Mouse (Mus musculus) spleen, postnatal 10 days (tissue): ENCODE measurements around the gene Srgap1.

Source experiments
- DNase-seq, 2 experiments: peaks; one replicate each; pipeline ENCODE4 v3.0.0; 2021 to 2022; ENCODE audit warnings: low spot score in 2 of 2

The Srgap1 gene

DNA sequence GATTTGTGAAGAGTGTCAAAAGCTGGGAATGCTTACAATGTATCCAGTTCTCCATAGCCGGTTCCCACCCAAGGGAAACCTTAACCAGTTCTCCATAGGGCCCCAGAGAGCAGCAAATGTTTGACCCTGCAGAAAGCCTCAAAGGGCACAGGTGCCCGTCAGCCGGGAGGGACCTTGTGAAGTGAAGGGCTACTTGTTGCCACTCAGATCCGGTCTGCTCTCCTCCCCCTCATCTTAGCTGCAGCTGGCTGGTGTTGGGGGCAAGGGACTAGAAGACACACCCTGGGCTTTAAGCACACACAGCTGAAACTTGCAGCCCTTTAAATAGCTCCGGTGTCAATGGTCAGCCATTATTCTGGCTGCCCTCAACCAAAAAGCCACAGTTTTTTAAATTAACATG is 30.1 kb downstream of the Srgap1 start:
- DNase-seq: no peak

DNA sequence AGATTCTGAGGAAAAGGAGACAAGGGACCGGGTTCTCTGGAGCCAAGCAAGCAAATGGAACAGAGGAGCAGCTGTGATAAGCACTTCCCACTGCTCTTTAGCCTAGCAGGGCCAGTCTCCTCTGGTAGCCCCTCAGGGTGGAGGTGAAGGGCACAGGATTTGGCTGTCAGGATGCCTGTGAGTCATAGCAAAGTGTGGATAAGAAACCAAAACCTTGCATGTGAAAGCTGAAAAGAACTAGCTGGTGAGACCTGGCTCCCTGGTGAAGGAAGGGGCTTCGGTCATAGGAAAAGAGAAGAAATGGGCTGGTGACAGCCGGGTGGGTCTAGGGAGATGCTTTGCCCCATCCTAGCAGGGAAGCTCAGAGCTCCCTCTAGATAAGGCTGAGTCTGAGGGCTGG is 30.5 kb downstream of the Srgap1 start:
- DNase-seq: no peak

DNA sequence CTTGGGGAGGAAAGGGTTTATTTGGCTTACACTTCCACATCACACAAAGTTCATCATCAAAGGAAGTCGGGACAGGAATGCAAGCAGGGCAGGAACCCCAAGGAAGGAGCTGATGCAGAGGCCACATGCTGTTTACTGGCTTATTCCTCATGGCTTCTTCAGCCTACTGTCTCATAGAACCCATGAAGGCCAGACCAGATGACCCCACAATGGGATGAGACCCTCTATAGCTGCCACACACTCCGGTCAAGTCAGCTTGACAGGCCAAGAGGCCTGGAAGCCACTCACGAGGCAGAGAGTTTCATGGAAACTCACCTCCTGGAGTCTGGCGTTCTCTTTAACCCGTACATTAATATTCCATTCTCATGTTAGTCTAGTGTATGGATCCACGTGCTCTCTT is 34.8 kb downstream of the Srgap1 start:
- no peak for DNase-seq

DNA sequence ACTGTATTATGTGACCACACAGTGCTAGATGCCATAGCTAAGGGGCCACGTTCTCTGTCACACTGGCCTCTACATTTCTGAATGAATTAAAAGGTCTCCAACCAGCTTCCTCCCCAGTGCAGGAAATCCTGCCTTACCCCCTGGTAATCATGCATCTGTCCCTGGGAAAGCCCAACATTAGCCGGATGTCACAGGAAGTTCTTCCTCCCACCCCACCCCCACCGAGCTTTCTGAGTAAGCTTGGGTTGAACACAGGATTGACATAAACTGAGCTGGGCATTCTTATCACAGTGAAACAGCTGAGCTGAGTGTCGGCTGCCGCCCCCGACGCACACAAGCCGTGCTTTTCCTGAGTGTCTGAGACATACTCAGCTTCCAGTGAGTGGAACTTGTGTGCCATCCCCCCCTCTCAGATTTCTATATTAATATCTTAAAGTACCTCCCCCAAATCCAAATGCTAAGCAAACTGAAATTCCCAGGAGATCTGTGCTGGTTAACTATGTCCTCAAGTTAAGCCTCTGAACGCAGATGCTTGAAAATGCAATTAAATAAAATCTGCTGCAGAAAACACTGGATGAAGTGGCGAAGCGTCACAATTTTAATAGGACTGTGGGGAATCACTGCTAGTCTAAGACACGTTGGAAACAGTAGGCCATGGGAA is 38.3 kb downstream of the Srgap1 start:
- DNase-seq: peak in 1 of 2 experiments; percentile 38

DNA sequence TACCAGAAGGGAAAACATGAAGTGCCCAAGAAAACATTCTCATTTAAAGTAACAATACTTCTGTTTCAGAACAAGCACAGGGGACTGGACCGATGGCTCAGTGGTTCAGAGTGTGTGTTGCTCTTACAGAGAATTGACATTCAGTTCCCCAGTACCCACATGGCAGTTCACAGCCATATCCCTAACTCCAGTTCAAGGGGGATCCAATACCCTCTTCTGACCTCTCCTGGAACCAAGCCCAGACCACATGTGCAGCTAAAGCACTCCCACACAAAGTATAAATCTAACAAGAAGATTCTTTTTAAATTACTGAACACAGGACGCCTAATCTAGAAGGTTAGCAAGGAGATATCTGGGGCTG is 38.8 kb downstream of the Srgap1 start:
- DNase-seq: no peak

DNA sequence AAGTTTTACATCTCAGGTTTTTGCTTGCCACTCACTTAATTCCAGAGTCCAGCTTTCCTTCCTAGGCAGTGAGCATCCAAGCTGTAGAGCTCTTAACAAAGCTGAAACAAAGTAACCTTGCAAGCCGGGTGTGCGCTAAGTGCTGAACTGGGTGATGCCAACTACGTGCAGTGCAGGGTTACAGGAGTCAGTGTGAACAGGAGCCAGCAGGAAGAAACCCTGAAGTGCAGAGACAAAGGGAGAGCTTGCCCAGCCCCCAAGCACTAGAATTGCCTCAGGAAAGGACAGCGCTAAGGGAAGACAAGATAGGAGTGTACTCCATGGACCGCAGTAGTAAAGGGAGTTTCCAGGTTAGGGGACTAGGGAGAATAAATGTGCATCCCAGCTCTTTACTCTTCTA is 40.5 kb downstream of the Srgap1 start:
- DNase-seq: no peak

DNA sequence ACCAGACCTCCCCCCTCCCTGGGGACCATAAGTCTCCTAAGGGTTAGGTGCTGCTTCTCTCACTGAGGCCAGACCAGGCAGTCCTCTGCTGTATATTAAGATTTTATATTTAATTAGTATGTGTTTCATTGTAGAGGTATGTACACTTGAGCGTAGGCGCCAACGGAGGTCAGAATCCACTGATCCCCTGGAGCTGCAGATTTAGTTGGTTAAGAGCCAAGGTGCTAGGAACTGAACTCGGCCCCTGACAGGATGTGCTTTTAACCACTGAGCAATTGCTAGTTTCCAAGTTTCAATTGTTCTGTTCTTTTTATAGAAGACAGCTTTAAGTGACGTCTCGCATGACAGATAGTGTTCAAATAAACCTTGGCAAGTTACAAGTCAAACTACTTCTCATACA is 41.0 kb downstream of the Srgap1 start:
- DNase-seq: no peak

DNA sequence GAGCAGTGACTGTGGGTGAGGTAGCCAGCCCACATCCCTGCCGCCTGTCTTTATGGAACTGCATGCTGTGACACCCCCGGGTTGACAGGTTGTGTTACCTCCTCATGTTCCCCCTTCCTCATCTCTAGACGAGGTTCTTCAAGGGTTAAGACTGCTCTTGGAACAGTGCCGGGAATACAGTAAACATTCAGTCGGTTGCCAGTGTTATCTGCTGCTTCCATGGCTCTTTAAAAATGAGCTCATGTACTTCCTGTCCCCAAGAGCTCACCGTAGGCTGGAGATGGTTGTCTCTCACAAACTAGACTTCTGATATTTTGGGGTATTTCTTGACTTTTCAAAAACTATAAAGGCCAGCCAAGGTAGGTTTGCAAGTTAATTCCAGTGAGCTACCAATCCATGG is 41.6 kb downstream of the Srgap1 start:
- no peak for DNase-seq

DNA sequence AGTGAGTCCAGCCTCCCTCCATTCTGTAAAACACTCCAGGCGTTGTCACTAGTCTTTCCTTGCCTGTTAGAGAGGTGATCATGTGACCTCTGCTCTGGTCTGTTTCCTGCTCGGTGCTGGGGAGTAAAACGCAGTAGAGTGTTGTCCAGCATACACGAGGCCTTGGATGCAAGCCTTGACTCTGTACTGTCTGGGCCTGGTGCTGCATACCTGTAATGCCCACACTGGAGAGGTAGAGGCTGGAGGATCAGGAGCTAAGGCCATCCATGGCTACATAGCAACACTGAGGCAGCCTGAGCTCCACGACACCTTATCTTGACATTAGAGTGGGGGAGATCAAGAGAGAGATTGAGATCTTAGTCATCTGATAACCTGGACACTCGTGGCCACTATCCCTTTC is 44.2 kb downstream of the Srgap1 start:
- no peak for DNase-seq

DNA sequence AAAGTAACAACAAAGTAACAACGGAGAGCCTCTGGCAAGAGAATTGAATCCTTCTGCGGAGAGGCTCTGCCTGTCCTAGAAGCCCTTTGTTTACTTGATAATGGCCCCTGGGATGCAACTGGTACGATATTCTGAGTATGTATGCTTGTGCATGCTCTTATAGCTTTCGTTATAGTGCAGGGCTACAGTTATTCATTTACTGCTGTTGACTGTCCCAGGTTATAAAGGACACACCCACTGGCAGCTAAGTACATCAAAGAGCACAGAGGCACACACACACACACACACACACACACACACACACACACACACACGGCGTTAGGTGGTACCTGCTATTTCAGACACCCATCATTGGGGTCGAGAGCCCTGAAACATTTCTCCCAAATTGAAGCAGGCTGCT is 48.3 kb downstream of the Srgap1 start:
- DNase-seq: no peak

DNA sequence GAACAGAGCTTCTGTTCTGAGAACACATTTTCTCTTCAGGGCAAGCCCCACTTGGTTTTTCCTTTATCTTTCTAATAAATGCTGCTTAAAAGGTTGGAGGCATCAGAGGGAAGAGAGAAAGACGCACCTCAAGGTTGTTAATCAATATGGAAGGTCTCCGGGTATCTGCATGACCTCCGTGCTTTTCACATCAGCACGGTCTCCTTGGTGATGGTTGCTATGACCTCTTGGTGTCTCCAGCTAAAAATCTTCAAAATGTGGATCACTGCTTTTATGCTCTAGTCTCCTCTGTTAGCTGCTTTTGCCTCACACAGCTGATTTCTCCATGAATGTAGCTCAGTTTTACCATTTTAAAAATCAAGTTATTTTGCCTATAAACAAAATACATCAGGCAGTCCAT is 50.6 kb downstream of the Srgap1 start:
- no peak for DNase-seq

DNA sequence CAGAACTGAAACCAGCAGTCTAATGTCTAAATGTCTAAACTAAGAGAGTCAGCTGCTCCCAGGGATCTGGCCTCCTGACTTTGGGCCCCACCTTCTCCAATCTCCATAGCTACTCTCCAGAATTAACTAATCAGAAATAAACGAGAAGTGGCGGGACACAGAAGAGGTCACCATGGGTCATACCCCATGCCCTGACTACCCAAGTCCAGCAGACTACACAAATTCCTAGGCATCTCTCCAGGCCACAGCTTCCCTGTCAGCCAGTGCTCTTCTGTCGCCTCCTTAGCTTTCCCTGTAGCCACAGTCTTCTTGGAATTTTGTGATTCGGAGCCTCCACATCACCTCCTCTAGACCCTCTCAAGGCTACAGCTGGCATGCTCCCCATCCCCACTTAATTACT is 51.7 kb downstream of the Srgap1 start:
- DNase-seq: no peak

DNA sequence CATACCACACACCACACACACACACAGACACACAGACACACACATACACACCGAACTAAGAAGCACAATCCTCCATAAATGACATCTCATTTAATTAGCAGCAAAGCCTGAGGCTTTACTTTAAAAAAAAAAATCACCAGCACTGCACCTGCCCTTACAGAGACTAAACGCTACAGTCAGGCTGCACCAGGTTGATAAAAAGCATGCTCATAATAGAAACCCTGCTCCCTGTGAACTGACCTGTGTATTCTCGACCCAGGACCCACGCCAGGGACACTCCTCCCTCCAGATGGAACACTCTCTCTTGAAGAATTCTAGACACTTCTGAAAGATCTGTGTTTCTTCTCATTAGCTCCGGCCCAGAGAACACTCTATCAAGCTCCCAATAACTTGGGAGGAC is 52.5 kb downstream of the Srgap1 start:
- no peak for DNase-seq

DNA sequence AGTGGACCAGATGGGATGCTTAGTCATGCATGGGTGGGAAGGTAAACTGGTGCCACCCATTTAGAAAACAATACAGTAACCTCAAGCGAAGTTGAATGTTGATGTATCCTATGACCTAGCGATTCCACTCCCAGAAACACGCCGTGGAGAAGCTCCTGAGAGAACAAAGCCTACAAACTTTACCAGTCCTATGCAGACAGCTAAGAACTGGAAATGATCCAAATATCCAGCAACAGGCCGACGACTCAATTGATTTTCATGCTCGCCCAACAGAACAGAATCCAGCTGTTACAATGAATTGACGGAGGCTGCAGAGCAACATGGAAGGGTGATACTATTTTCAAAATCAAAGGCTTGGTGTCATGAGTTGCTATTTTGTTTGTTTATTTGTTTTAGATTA is 54.5 kb downstream of the Srgap1 start:
- DNase-seq: no peak

DNA sequence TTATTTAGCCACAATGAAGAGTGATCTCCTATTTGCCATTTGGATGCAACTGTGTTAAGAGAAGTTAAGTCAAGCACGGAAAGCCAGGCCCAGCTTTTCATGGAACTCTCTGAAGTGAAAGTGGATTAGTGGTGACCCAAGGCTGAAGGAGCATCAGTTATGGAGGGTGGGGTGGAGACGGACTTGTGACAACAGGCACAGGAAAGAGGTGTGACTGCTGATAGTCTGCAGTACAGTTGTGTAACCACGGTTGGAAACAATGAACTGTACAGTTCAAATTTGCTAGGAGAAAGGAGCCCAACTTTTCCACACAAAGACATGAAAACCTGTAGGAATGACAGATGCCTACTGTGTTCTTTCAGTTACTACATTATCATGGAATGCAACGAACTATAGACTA is 60.1 kb downstream of the Srgap1 start:
- no peak for DNase-seq

DNA sequence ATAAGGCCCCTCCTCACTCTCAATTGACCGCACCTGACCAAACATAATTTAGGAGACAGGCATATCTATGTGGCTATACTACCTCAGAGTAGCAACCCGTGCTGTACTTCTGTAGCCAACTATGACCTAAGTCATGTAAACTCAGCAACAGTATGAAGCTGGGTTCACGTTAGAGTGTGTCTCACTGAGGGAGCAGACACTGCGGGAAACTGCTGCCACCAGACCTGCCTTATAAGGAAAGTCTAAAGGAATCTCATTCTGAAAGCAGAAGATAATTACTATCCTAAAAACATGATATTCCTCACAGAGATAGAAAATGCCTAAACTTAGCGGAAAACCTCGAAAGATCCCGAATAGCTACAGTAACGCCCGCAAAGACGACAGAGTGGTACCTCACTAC is 62.2 kb downstream of the Srgap1 start:
- no peak for DNase-seq

DNA sequence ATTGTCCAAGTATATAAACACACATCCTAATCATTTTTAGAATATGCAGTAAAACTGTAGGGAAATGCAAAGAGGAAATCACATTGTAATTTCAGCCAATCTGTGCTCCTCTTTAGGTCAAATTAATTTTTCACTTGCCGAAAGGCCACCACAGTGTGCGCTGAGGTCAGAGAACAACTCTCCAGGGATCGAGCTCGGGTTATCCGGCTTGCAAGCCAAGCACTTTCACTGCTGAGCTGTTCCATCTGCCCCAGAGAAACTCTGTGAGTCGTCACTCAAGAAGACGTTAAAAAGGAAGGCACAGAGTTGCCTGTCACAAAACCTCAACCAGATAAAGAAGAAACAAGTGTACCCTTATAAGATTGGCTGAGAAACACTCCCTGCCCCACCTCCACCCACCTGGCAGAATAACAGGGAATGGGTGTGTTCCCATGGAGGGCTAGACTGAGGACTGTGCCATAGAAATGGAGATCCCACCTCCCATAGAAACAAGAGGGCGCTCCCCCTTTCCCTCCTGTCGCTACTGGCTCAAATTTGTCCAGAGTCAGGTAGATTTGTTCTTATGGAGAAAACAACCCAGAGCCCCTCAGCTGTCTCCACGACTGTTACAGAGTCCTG is 63.0 kb downstream of the Srgap1 start:
- DNase-seq: no peak

DNA sequence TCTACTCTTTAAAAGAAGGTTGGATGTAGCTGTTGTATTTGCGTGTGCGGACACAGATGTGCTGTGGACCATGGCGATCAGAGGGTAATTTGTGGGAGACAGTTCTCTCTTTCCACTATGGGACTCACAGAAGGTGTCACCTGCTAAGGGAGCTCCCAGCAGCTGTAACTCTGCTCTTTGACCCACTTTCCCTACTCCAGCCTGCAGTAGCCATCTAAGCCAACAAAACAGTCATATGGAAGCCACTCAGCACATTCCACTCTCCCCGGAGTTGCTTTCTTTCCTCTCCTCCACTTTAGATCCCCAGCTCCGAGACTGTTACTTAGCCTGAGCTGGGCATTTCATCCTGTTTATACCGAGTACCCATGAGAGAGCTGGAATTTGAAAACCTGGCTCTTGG is 71.8 kb downstream of the Srgap1 start:
- no peak for DNase-seq

DNA sequence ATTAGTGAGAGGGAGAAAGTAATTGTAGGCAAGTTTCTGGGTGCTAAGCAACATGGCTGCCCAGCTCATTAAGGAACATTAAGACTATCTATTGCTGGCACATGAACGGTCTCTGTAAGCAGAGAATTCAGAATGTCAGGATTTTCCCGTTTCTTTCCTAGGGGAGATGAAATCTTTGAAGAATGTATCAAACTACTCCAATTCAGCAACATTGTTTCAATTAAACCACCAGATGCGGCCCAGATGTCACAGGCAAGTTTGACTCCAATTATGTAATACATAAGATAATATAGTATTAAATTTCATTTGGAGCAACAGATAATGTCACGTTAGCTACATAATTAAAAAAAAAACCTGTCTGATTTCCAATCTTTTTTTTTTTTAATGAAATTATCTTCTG is 72.5 kb downstream of the Srgap1 start:
- DNase-seq: no peak

DNA sequence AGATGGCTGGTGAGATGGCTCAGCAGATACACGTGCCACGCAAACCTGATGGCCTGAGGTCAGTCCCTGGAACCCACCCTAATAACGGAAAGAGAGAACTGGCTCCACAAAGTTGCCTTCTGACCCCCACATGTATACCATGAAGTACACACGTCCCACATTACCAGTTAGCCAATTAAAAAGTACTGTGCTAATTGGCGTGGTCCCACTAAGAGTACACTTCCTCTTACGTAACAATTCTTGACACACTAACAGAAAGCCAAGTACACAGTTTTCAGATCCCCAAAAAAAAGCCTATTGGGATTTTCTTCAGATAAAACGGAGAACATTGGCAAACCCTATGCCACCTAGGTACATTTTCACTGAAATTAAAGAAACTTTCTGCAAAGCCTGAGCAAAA is 73.8 kb downstream of the Srgap1 start:
- no peak for DNase-seq

DNA sequence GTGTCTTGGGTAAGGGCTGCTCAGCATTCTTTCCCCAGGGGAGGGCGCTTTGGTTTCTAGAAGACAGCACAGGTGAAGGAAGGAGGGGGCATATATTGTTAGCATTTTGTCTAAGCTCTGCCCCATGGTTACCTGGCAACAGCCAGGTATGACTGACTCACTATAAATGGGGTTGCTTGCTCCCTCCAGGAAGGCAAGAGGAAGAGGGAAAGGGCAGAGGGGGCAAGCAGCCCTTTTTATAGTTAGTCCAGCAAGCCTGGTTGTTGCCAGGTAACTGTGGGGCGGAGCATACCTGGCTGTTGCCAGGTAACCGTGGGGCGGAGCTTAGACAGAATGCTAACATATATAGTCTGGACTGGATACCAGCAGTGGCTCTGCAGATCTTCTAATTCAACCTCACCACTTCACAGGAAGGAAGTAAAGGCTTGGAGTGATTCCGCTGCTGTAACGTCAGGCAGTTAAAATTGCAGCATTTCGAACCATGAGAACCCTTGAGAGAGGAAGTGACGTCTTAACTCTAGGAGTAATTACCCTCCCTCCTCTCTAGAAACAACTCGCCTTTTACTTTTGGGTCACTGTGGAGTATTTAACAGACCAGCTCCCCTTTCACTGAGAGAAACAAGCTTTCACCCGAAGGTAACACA is 74.7 kb downstream of the Srgap1 start:
- DNase-seq: no peak

DNA sequence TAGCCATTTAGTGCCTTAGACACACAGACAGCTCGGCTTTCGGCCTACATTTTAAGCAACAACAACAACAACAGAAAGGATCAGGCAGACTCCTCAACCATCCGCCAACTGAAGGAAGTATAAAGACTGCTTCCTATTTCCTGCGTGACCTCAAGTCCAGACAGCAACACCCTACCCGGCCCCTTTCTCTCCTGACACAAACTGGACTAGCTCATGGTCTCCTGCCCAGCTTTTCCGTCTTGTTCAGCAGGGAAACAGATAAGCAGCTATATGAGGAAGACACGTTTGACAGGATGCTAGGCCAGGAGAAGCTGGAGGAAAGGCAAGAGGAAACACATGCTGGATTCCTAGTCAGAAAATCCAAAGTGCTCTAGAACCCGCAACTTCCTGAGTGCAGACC is 75.5 kb downstream of the Srgap1 start:
- no peak for DNase-seq

DNA sequence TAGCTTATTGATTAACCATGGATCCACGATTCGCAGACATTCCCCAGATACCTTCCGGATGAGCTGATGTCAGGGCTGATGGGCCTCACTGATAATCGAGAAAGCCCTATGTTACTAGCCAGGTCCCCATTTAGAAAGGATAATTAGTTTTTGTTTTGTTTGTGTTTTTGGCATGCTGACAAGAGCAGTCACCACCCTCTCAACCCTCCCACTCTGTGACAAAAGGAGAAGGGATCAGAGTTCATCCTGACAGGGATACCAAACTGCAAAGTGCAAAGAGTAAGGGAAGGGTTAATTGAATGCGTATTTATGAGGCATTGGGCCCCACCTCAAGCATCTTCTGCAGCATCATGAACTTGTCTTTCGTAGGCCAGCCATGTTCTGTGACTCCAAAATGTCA is 76.2 kb downstream of the Srgap1 start:
- no peak for DNase-seq

DNA sequence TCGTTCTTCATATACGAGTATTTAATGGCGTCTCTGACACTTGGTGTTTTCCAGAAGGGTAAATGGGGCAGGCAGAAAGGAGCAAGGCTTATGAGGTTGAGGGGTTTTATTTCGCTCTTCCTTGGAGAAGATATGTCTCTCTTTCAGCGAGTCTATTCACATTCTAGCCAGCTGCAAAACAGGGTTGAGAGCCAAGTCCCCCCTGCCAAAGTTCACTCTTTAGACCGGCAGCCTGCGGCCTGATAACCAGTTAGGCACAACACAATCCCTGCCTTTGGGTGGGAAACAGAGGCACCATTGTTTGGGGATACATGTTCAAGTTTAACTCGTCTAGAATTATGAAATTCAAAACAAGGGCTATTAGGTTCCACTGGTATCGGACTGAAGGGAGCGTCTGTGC is 83.0 kb downstream of the Srgap1 start:
- DNase-seq: no peak
